Mouse (Mus musculus) macrophage (primary cell): ENCODE data around the gene Mrrf. TPM values are rescaled to one million over a fixed set of nuclear protein-coding genes. Genes with fewer than 3 reads are reported as not detected.
A peak's percentile ranks its signal among the peaks of the same experiment; 100 is the strongest.

Source experiments
- H3K27ac ChIP-seq: fragments of 350-480 bp; formaldehyde crosslinking; 2 replicates; pipeline ENCODE4 v1.9.0; 2021
- H3K36me3 ChIP-seq: fragments of 350-480 bp; formaldehyde crosslinking; 2 replicates; pipeline ENCODE4 v1.9.0; 2021; ENCODE audit errors: inconsistent target
- H3K4me3 ChIP-seq: fragments of 350-480 bp; formaldehyde crosslinking; 2 replicates; pipeline ENCODE4 v1.9.0; 2021; ENCODE audit errors: inconsistent target
- H3K79me2 ChIP-seq: fragments of 350-480 bp; formaldehyde crosslinking; 2 replicates; pipeline ENCODE4 v1.9.0; 2021; ENCODE audit errors: inconsistent target
- WGBS: methylation state at CpG from one replicate; pipeline ENCODE4 v1.1.7; 2026; ENCODE audit warnings: inconsistent platforms; ENCODE audit not compliant: missing documents; 5-methylcytosine and 5-hydroxymethylcytosine counted together
- polyA plus RNA-seq: library from polyadenylated mRNA; stranded (reverse); fragments of 250-400 nt; gene quantifications from 3 replicates; pipeline ENCODE4 v1.2.4, GENCODE M21; 2018; ENCODE audit warnings: inconsistent platforms

The Mrrf gene
- polyA plus RNA-seq, 1 experiment from 2014 or later = 14.0 TPM

GRCm38 (mm10) chr2:36201756-36202610 is 65.8 kb downstream of the Mrrf start:
- Histone ChIP-seq H3K79me2 (no peaks in the 10 kb centered on the region), H3K36me3 (no peaks in the 10 kb centered on the region), H3K27ac (no peak overlapping the region), H3K4me3 (no peak overlapping the region)
- 39% methylated on average over 18 of the region's 18 CpGs for WGBS

- Histone ChIP-seq H3K36me3 (no peaks in the 10 kb centered on the region), H3K27ac (no peak overlapping the region), H3K4me3 (no peak overlapping the region), H3K79me2 (no peaks in the 10 kb centered on the region)
- WGBS = 35% methylated on average over 5 of the region's 5 CpGs
Observed at GRCm38 (mm10) chr2:36202611-36202880, 66.4 kb downstream of the Mrrf start.

- Histone ChIP-seq H3K4me3 (no peak overlapping the region), H3K36me3 (no peaks in the 10 kb centered on the region), H3K79me2 (no peaks in the 10 kb centered on the region), H3K27ac (no peak overlapping the region)
- WGBS = 1% methylated on average over 39 of the region's 39 CpGs
Observed at GRCm38 (mm10) chr2:36203011-36203825, 67.0 kb downstream of the Mrrf start.

GRCm38 (mm10) chr2:36204595-36204994 is 68.4 kb downstream of the Mrrf start:
- Histone ChIP-seq H3K36me3 (no peaks in the 10 kb centered on the region), H3K27ac (no peak overlapping the region), H3K4me3 (no peak overlapping the region), H3K79me2 (no peaks in the 10 kb centered on the region)
- 85% methylated on average over 4 of the region's 4 CpGs for WGBS

- Histone ChIP-seq H3K4me3 (no peak overlapping the region), H3K79me2 (no peaks in the 10 kb centered on the region), H3K27ac (no peak overlapping the region), H3K36me3 (no peaks in the 10 kb centered on the region)
- 93% methylated on average over 11 of the region's 11 CpGs for WGBS
Observed at GRCm38 (mm10) chr2:36207071-36207470, 70.9 kb downstream of the Mrrf start.

- Histone ChIP-seq H3K4me3 (no peak overlapping the region), H3K36me3 (no peaks in the 10 kb centered on the region), H3K79me2 (no peaks in the 10 kb centered on the region), H3K27ac (no peak overlapping the region)
- WGBS = 7% methylated on average over 28 of the region's 34 CpGs
Observed at GRCm38 (mm10) chr2:36210796-36211195, 74.6 kb downstream of the Mrrf start.

- no peak overlapping the region for H3K4me3 ChIP-seq
- 93% methylated on average over 7 of the region's 7 CpGs for WGBS
- H3K27ac ChIP-seq = no peak overlapping the region
- no peaks in the 10 kb centered on the region for H3K79me2 ChIP-seq
- no peaks in the 10 kb centered on the region for H3K36me3 ChIP-seq
Observed at GRCm38 (mm10) chr2:36211785-36212184, 75.6 kb downstream of the Mrrf start.

GRCm38 (mm10) chr2:36213108-36213507 is 76.9 kb downstream of the Mrrf start:
- H3K4me3 ChIP-seq = no peak overlapping the region
- WGBS = 39% methylated on average over 7 of the region's 7 CpGs

GRCm38 (mm10) chr2:36214023-36214422 is 77.8 kb downstream of the Mrrf start:
- 13% methylated on average over 8 of the region's 8 CpGs for WGBS
- H3K4me3 ChIP-seq = no peak overlapping the region

More at GRCm38 (mm10) chr2:36213108-36213507, 76.9 kb downstream of the Mrrf start:
- Histone ChIP-seq H3K36me3 (no peaks in the 10 kb centered on the region), H3K79me2 (no peaks in the 10 kb centered on the region), H3K27ac (no peak overlapping the region)

GRCm38 (mm10) chr2:36214425-36214824 is 78.2 kb downstream of the Mrrf start:
- H3K36me3 ChIP-seq = no peaks in the 10 kb centered on the region
- WGBS = 80% methylated on average over 5 of the region's 5 CpGs
- H3K4me3 ChIP-seq = no peak overlapping the region
- no peaks in the 10 kb centered on the region for H3K79me2 ChIP-seq
- no peak overlapping the region for H3K27ac ChIP-seq

More at GRCm38 (mm10) chr2:36214023-36214422, 77.8 kb downstream of the Mrrf start:
- H3K27ac ChIP-seq = no peak overlapping the region
- no peaks in the 10 kb centered on the region for H3K36me3 ChIP-seq
- H3K79me2 ChIP-seq = no peaks in the 10 kb centered on the region

GRCm38 (mm10) chr2:36215203-36215739 is 79.1 kb downstream of the Mrrf start:
- Histone ChIP-seq H3K36me3 (no peaks in the 10 kb centered on the region), H3K27ac (no peak overlapping the region), H3K4me3 (no peak overlapping the region), H3K79me2 (no peaks in the 10 kb centered on the region)
- WGBS = 97% methylated on average over 5 of the region's 5 CpGs

- H3K27ac ChIP-seq = peak overlapping the region; percentile 90
- peak overlapping the region; percentile 12; the same call in 1 of the 2 replicates for H3K4me3 ChIP-seq
- no peaks in the 10 kb centered on the region for H3K36me3 ChIP-seq
- no peaks in the 10 kb centered on the region for H3K79me2 ChIP-seq
Observed at GRCm38 (mm10) chr2:36216546-36216945, 80.4 kb downstream of the Mrrf start.

GRCm38 (mm10) chr2:36216953-36217573 is 80.9 kb downstream of the Mrrf start:
- peak overlapping the region; percentile 12 for H3K4me3 ChIP-seq
- peak overlapping the region; percentile 90 for H3K27ac ChIP-seq
- WGBS = 11% methylated on average over 4 of the region's 4 CpGs
- no peaks in the 10 kb centered on the region for H3K36me3 ChIP-seq
- H3K79me2 ChIP-seq = no peaks in the 10 kb centered on the region

- WGBS = 42% methylated on average over 5 of the region's 5 CpGs
- H3K79me2 ChIP-seq = no peaks in the 10 kb centered on the region
- H3K27ac ChIP-seq = peak overlapping the region; percentile 90
- H3K4me3 ChIP-seq = peak overlapping the region; percentile 12
- no peaks in the 10 kb centered on the region for H3K36me3 ChIP-seq
Observed at GRCm38 (mm10) chr2:36217692-36218233, 81.6 kb downstream of the Mrrf start.
